Mouse (Mus musculus): Measurements from ENCODE around the gene Mbnl2. TPM values are rescaled to one million over a fixed set of nuclear protein-coding genes. Genes with fewer than 3 reads are reported as not detected.

Mbnl2 gene
- polyA plus RNA-seq, 1 experiment from 2014 or later = 110 TPM

- TF ChIP-seq CTCF (IDR thresholded peaks at IDR 0.05; ENCODE audit: low read depth) = no peak
- Histone ChIP-seq H3K9ac (no peak overlapping the region), H3K4me3 (ENCODE audit: low read depth, low read length) (no peak overlapping the region), H3K4me1 (ENCODE audit: insufficient read depth) (peaks cover 40% of the 10 kb centered on the region), H3K36me3 (ENCODE audit: insufficient read depth) (peaks cover 21% of the 10 kb centered on the region; the same call in 1 of the 2 replicates), H3K9me3 (ENCODE audit: low read depth, low read length) (no peaks in the 10 kb centered on the region), H3K27ac (ENCODE audit: low read depth) (no peak overlapping the region), H3K27me3 (ENCODE audit: insufficient read depth, low read length) (no peaks in the 10 kb centered on the region), H3K4me2 (no peak overlapping the region)
- no peak for DNase-seq
- 74% methylated on average over 5 of the region's 5 CpGs for WGBS
- no peak for ATAC-seq (ENCODE audit: insufficient read depth)
Measured at GRCm38 (mm10) chr14:120284504-120284903, 9.0 kb downstream of the Mbnl2 start.

- peaks cover 25% of the 10 kb centered on the region for H3K4me1 ChIP-seq (ENCODE audit: insufficient read depth)
- peak; percentile 32 for DNase-seq
- no peaks in the 10 kb centered on the region for H3K9me3 ChIP-seq (ENCODE audit: low read depth, low read length)
- peak; percentile 28 for ATAC-seq (ENCODE audit: insufficient read depth)
- no peak for TF ChIP-seq CTCF (IDR thresholded peaks at IDR 0.05; ENCODE audit: low read depth)
- peaks cover 19% of the 10 kb centered on the region; the same call in 1 of the 2 replicates for H3K36me3 ChIP-seq (ENCODE audit: insufficient read depth)
- 45% methylated on average over 21 of the region's 21 CpGs for WGBS
- peak overlapping the region; percentile 32 for H3K4me2 ChIP-seq
- H3K27ac ChIP-seq (ENCODE audit: low read depth) = peak overlapping the region; percentile 70
- H3K27me3 ChIP-seq (ENCODE audit: insufficient read depth, low read length) = no peaks in the 10 kb centered on the region
- H3K9ac ChIP-seq = no peak overlapping the region; the same call in 1 of the 2 replicates
- H3K4me3 ChIP-seq (ENCODE audit: low read depth, low read length) = no peak overlapping the region
Measured at GRCm38 (mm10) chr14:120287121-120287986, 11.9 kb downstream of the Mbnl2 start.

GRCm38 (mm10) chr14:120287987-120288275 lies 12.5 kb downstream of the Mbnl2 start:
- Histone ChIP-seq H3K27me3 (ENCODE audit: insufficient read depth, low read length) (no peaks in the 10 kb centered on the region), H3K4me3 (ENCODE audit: low read depth, low read length) (no peak overlapping the region), H3K9me3 (ENCODE audit: low read depth, low read length) (no peaks in the 10 kb centered on the region), H3K4me2 (no peak overlapping the region), H3K4me1 (ENCODE audit: insufficient read depth) (peaks cover 25% of the 10 kb centered on the region), H3K36me3 (ENCODE audit: insufficient read depth) (peaks cover 21% of the 10 kb centered on the region; the same call in 1 of the 2 replicates), H3K9ac (no peak overlapping the region), H3K27ac (ENCODE audit: low read depth) (peak overlapping the region; percentile 70)
- DNase-seq = no peak
- no peak for TF ChIP-seq CTCF (IDR thresholded peaks at IDR 0.05; ENCODE audit: low read depth)
- no peak for ATAC-seq (ENCODE audit: insufficient read depth)

- WGBS = 70% methylated on average over 10 of the region's 10 CpGs
- peak overlapping the region; percentile 42; the same call in 1 of the 2 replicates for H3K27ac ChIP-seq (ENCODE audit: low read depth)
Measured at GRCm38 (mm10) chr14:120288378-120289002, 13.0 kb downstream of the Mbnl2 start.

GRCm38 (mm10) chr14:120289065-120289464 lies 13.6 kb downstream of the Mbnl2 start:
- ATAC-seq (ENCODE audit: insufficient read depth) (no peak), DNase-seq (no peak)
- Histone ChIP-seq H3K4me3 (ENCODE audit: low read depth, low read length) (no peak overlapping the region), H3K27me3 (ENCODE audit: insufficient read depth, low read length) (no peaks in the 10 kb centered on the region), H3K4me2 (no peak overlapping the region; the same call in 1 of the 2 replicates), H3K36me3 (ENCODE audit: insufficient read depth) (peaks cover 14% of the 10 kb centered on the region; the same call in 1 of the 2 replicates), H3K4me1 (ENCODE audit: insufficient read depth) (peaks cover 26% of the 10 kb centered on the region; the same call in 1 of the 2 replicates), H3K27ac (ENCODE audit: low read depth) (peak overlapping the region; percentile 42; the same call in 1 of the 2 replicates), H3K9me3 (ENCODE audit: low read depth, low read length) (no peaks in the 10 kb centered on the region), H3K9ac (no peak overlapping the region)
- no peak for TF ChIP-seq CTCF (IDR thresholded peaks at IDR 0.05; ENCODE audit: low read depth)
- WGBS = 67% methylated on average over 9 of the region's 9 CpGs

More at GRCm38 (mm10) chr14:120288378-120289002, 13.0 kb downstream of the Mbnl2 start:
- ATAC-seq (ENCODE audit: insufficient read depth) (no peak), DNase-seq (no peak)
- no peak for TF ChIP-seq CTCF (IDR thresholded peaks at IDR 0.05; ENCODE audit: low read depth)
- Histone ChIP-seq H3K9me3 (ENCODE audit: low read depth, low read length) (no peaks in the 10 kb centered on the region), H3K27me3 (ENCODE audit: insufficient read depth, low read length) (no peaks in the 10 kb centered on the region), H3K36me3 (ENCODE audit: insufficient read depth) (peaks cover 20% of the 10 kb centered on the region; the same call in 1 of the 2 replicates), H3K4me2 (no peak overlapping the region), H3K4me3 (ENCODE audit: low read depth, low read length) (no peak overlapping the region), H3K9ac (no peak overlapping the region), H3K4me1 (ENCODE audit: insufficient read depth) (peaks cover 29% of the 10 kb centered on the region)

- Histone ChIP-seq H3K4me1 (ENCODE audit: insufficient read depth) (peaks cover 28% of the 10 kb centered on the region; the same call in 1 of the 2 replicates), H3K36me3 (ENCODE audit: insufficient read depth) (peaks cover 12% of the 10 kb centered on the region; the same call in 1 of the 2 replicates), H3K9ac (no peak overlapping the region), H3K4me3 (ENCODE audit: low read depth, low read length) (no peak overlapping the region), H3K4me2 (no peak overlapping the region; the same call in 1 of the 2 replicates), H3K27ac (ENCODE audit: low read depth) (peak overlapping the region; percentile 42; the same call in 1 of the 2 replicates), H3K9me3 (ENCODE audit: low read depth, low read length) (no peaks in the 10 kb centered on the region), H3K27me3 (ENCODE audit: insufficient read depth, low read length) (no peaks in the 10 kb centered on the region)
- ATAC-seq (ENCODE audit: insufficient read depth) (no peak), DNase-seq (no peak)
- 77% methylated on average over 7 of the region's 7 CpGs for WGBS
- no peak for TF ChIP-seq CTCF (IDR thresholded peaks at IDR 0.05; ENCODE audit: low read depth)
Measured at GRCm38 (mm10) chr14:120289528-120289927, 14.1 kb downstream of the Mbnl2 start.

- no peaks in the 10 kb centered on the region for H3K9me3 ChIP-seq (ENCODE audit: low read depth, low read length)
- no peak overlapping the region for H3K4me3 ChIP-seq (ENCODE audit: low read depth, low read length)
- H3K27ac ChIP-seq (ENCODE audit: low read depth) = no peak overlapping the region
- peaks cover 11% of the 10 kb centered on the region; the same call in 1 of the 2 replicates for H3K36me3 ChIP-seq (ENCODE audit: insufficient read depth)
- no peak for TF ChIP-seq CTCF (IDR thresholded peaks at IDR 0.05; ENCODE audit: low read depth)
- H3K4me2 ChIP-seq = no peak overlapping the region
- DNase-seq = no peak
- ATAC-seq (ENCODE audit: insufficient read depth) = no peak
- no peak overlapping the region for H3K9ac ChIP-seq
- peaks cover 40% of the 10 kb centered on the region for H3K4me1 ChIP-seq (ENCODE audit: insufficient read depth)
- H3K27me3 ChIP-seq (ENCODE audit: insufficient read depth, low read length) = no peaks in the 10 kb centered on the region
- WGBS = 85% methylated on average over 13 of the region's 13 CpGs
Measured at GRCm38 (mm10) chr14:120291226-120291757, 15.8 kb downstream of the Mbnl2 start.

Measured in lung, embryonic 14.5 days (tissue).